Mouse (Mus musculus) MEL (cell line): ENCODE results near the gene Rcn2. TPM values are rescaled to one million over a fixed set of nuclear protein-coding genes. Genes with fewer than 3 reads are reported as not detected.

Experiments used
- DNase-seq: peaks from one replicate; pipeline ENCODE4 v3.0.0; 2011; ENCODE audit warnings: low read depth, low spot score
- H3K27ac ChIP-seq: 2 replicates; pipeline ENCODE4 v1.5.1; 2012; ENCODE audit warnings: low read depth, mild to moderate bottlenecking, control low read depth, low read length, moderate library complexity; ENCODE audit not compliant: control insufficient read depth
- H3K27me3 ChIP-seq, 2 experiments: fragments of 150-350 bp in 1 of 2; sonication (generic) in 1 of 2; 2 replicates each; pipeline ENCODE4 v1.6.1; 2012; ENCODE audit warnings: low read length in 2 of 2, mild to moderate bottlenecking in 2 of 2, improper control_type of control experiment in 1 of 2, moderate library complexity in 1 of 2; ENCODE audit not compliant: insufficient read depth in 2 of 2, control insufficient read depth in 1 of 2
- H3K36me3 ChIP-seq, 2 experiments: 2 replicates each; pipeline ENCODE4 v1.6.1; 2012 to 2014; ENCODE audit warnings: low read length in 2 of 2, improper control_type of control experiment in 1 of 2, inconsistent platforms in 1 of 2, mild to moderate bottlenecking in 1 of 2; ENCODE audit not compliant: insufficient read depth in 2 of 2, control insufficient read depth in 1 of 2
- H3K4me1 ChIP-seq, 2 experiments: fragments of 150-350 bp in 1 of 2; sonication (generic) in 1 of 2; 2 replicates each; pipeline ENCODE4 v1.6.1; 2012; ENCODE audit warnings: low read length in 2 of 2, improper control_type of control experiment in 1 of 2, mild to moderate bottlenecking in 1 of 2; ENCODE audit not compliant: insufficient read depth in 2 of 2, control insufficient read depth in 1 of 2
- H3K4me3 ChIP-seq, 2 experiments: fragments of 150-350 bp in 1 of 2; sonication (generic) in 1 of 2; 2 replicates each; pipeline ENCODE4 v1.5.1; 2012; ENCODE audit warnings: low read depth in 2 of 2, low read length in 2 of 2, mild to moderate bottlenecking in 2 of 2, moderate library complexity in 2 of 2, control low read depth in 1 of 2, improper control_type of control experiment in 1 of 2; ENCODE audit not compliant: control insufficient read depth in 1 of 2, insufficient read depth in 1 of 2
- H3K79me2 ChIP-seq: 2 replicates; pipeline ENCODE4 v1.6.1; 2012; ENCODE audit warnings: mild to moderate bottlenecking, low read length, moderate library complexity; ENCODE audit not compliant: control insufficient read depth, poor library complexity, insufficient read depth
- H3K9ac ChIP-seq: 2 replicates; pipeline ENCODE4 v1.6.1; 2012; ENCODE audit warnings: low read depth, mild to moderate bottlenecking, control low read depth, low read length, moderate library complexity; ENCODE audit not compliant: control insufficient read depth, poor library complexity, severe bottlenecking
- H3K9me3 ChIP-seq: fragments of 150-350 bp; sonication (generic); replicated peaks from 2 replicates; pipeline ENCODE4 v1.6.1; 2012; ENCODE audit warnings: mild to moderate bottlenecking, low read length, improper control_type of control experiment, moderate library complexity; ENCODE audit not compliant: insufficient read depth
- BHLHE40 ChIP-seq: IDR thresholded peaks from 2 replicates; pipeline ENCODE4 v1.6.1; 2012; ENCODE audit warnings: low read depth, mild to moderate bottlenecking, inconsistent platforms, low read length, improper control_type of control experiment, borderline replicate concordance
- CTCF ChIP-seq, 3 experiments: IDR thresholded peaks in 2 of 3; conservative IDR thresholded peaks in 1 of 3; 2 replicates each; pipeline ENCODE4 v1.5.1; 2011 to 2012; ENCODE audit warnings: low read length in 3 of 3, low read depth in 2 of 3, mild to moderate bottlenecking in 2 of 3, improper control_type of control experiment in 1 of 3, inconsistent platforms in 1 of 3, mixed read lengths in 1 of 3, moderate library complexity in 1 of 3; ENCODE audit not compliant: control insufficient read depth in 1 of 3, insufficient read depth in 1 of 3, poor library complexity in 1 of 3, severe bottlenecking in 1 of 3
- E2F4 ChIP-seq: IDR thresholded peaks from 2 replicates; pipeline ENCODE4 v1.6.1; 2011; ENCODE audit warnings: low read depth, low read length, improper control_type of control experiment, borderline replicate concordance
- EP300 ChIP-seq, 2 experiments: IDR thresholded peaks; 2 replicates each; pipeline ENCODE4 v1.6.1; 2011; ENCODE audit warnings: improper control_type of control experiment in 2 of 2, low read length in 2 of 2, low read depth in 1 of 2, mild to moderate bottlenecking in 1 of 2
- ETS1 ChIP-seq: IDR thresholded peaks from 2 replicates; pipeline ENCODE4 v1.6.1; 2012; ENCODE audit warnings: low read depth, mild to moderate bottlenecking, inconsistent platforms, low read length, improper control_type of control experiment, moderate library complexity
- GATA1 ChIP-seq: IDR thresholded peaks from 2 replicates; pipeline ENCODE4 v1.6.1; 2011; ENCODE audit warnings: low read depth, low read length, improper control_type of control experiment
- HCFC1 ChIP-seq: IDR thresholded peaks from 2 replicates; pipeline ENCODE4 v1.6.1; 2012; ENCODE audit warnings: low read depth, mild to moderate bottlenecking, inconsistent platforms, low read length, improper control_type of control experiment, moderate library complexity
- JUND ChIP-seq: IDR thresholded peaks from 2 replicates; pipeline ENCODE4 v1.6.1; 2011; ENCODE audit warnings: low read depth, mild to moderate bottlenecking, improper control_type of control experiment, low read length
- MAFK ChIP-seq: IDR thresholded peaks from 2 replicates; pipeline ENCODE4 v1.6.1; 2011; ENCODE audit warnings: low read depth, mild to moderate bottlenecking, low read length, improper control_type of control experiment, borderline replicate concordance
- MAX ChIP-seq: IDR thresholded peaks from 2 replicates; pipeline ENCODE4 v1.6.1; 2011; ENCODE audit warnings: low read length, improper control_type of control experiment
- MEF2A ChIP-seq: IDR thresholded peaks from 2 replicates; pipeline ENCODE4 v1.6.1; 2014; ENCODE audit warnings: low read depth, mild to moderate bottlenecking, inconsistent platforms, low read length, improper control_type of control experiment; ENCODE audit not compliant: poor library complexity, insufficient replicate concordance, severe bottlenecking; ENCODE audit errors: extremely low read depth
- MXI1 ChIP-seq: IDR thresholded peaks from 2 replicates; pipeline ENCODE4 v1.6.1; 2011; ENCODE audit warnings: mild to moderate bottlenecking, low read depth, low read length, improper control_type of control experiment
- MYB ChIP-seq: IDR thresholded peaks from 2 replicates; pipeline ENCODE4 v1.6.1; 2011; ENCODE audit warnings: mild to moderate bottlenecking, low read depth, low read length, improper control_type of control experiment
- MYC ChIP-seq: IDR thresholded peaks from 2 replicates; pipeline ENCODE4 v1.6.1; 2011; ENCODE audit warnings: low read depth, mild to moderate bottlenecking, low read length, improper control_type of control experiment, moderate library complexity
- NRF1 ChIP-seq: IDR thresholded peaks from 2 replicates; pipeline ENCODE4 v1.6.1; 2014; ENCODE audit warnings: low read depth, mild to moderate bottlenecking, inconsistent platforms, low read length, improper control_type of control experiment, moderate library complexity; ENCODE audit not compliant: poor library complexity, insufficient read depth, severe bottlenecking
- POLR2AphosphoS2 ChIP-seq: IDR thresholded peaks from 2 replicates; pipeline ENCODE4 v1.6.1; 2011; ENCODE audit warnings: low read length, improper control_type of control experiment
- RAD21 ChIP-seq: IDR thresholded peaks from 2 replicates; pipeline ENCODE4 v1.6.1; 2011; ENCODE audit warnings: mild to moderate bottlenecking, low read depth, low read length, improper control_type of control experiment
- SIN3A ChIP-seq: IDR thresholded peaks from 2 replicates; pipeline ENCODE4 v1.6.1; 2012; ENCODE audit warnings: low read length, improper control_type of control experiment, inconsistent platforms
- UBTF ChIP-seq: IDR thresholded peaks from 2 replicates; pipeline ENCODE4 v1.6.1; 2012; ENCODE audit warnings: low read depth, mild to moderate bottlenecking, inconsistent platforms, low read length, improper control_type of control experiment, moderate library complexity, borderline replicate concordance; ENCODE audit not compliant: insufficient read depth
- USF1 ChIP-seq: IDR thresholded peaks from 2 replicates; pipeline ENCODE4 v1.6.1; 2014; ENCODE audit warnings: low read depth, mild to moderate bottlenecking, inconsistent platforms, low read length, improper control_type of control experiment, moderate library complexity
- USF2 ChIP-seq, 2 experiments: IDR thresholded peaks; 2 replicates each; pipeline ENCODE4 v1.6.1; 2011 to 2012; ENCODE audit warnings: improper control_type of control experiment in 2 of 2, low read length in 2 of 2, borderline replicate concordance in 1 of 2, inconsistent platforms in 1 of 2, low read depth in 1 of 2, mild to moderate bottlenecking in 1 of 2; ENCODE audit not compliant: insufficient read depth in 1 of 2
- ZKSCAN1 ChIP-seq: IDR thresholded peaks from 2 replicates; pipeline ENCODE4 v1.6.1; 2012; ENCODE audit warnings: low read depth, mild to moderate bottlenecking, inconsistent platforms, low read length, improper control_type of control experiment, moderate library complexity
- ZMIZ1 ChIP-seq: IDR thresholded peaks from 2 replicates; pipeline ENCODE4 v1.6.1; 2012; ENCODE audit warnings: low read depth, mild to moderate bottlenecking, inconsistent platforms, low read length, improper control_type of control experiment, moderate library complexity
- ZNF384 ChIP-seq: IDR thresholded peaks from 2 replicates; pipeline ENCODE4 v1.6.1; 2012; ENCODE audit warnings: low read depth, mild to moderate bottlenecking, inconsistent platforms, low read length, improper control_type of control experiment
- polyA plus RNA-seq, 2 experiments: library from polyadenylated mRNA; stranded (reverse) in 1 of 2; unstranded in 1 of 2; fragments of >175 nt in 1 of 2; fragments of >200 nt in 1 of 2; gene quantifications; 2 replicates each; pipeline versions ENCODE4 v1.2.1 to v1.2.4; 2012; ENCODE audit warnings: low replicate concordance in 2 of 2, low read depth in 1 of 2; ENCODE audit not compliant: insufficient read length in 2 of 2, insufficient read depth in 1 of 2, missing spikeins in 1 of 2
- total RNA-seq: library from RNA; depleted of rRNA; stranded (reverse); fragments of 300-350 nt; gene quantifications from 2 replicates; pipeline ENCODE4 v1.2.3, GENCODE M21; 2012

The Rcn2 gene
- total and polyA plus RNA-seq, 3 experiments: 16.9 to 28.6 TPM; not detected in 1

GRCm38 (mm10) chr9:56062336-56062735 lies 20.7 kb downstream of the Rcn2 start:
- Histone ChIP-seq H3K79me2 (no peaks in the 10 kb centered on the region), H3K36me3 (peaks cover 0 to 6% of the 10 kb centered on the region in 2 experiments; a peak in 1 of 4 replicates), H3K4me1 (no peaks in the 10 kb centered on the region), H3K9ac (no peak overlapping the region), H3K9me3 (no peaks in the 10 kb centered on the region), H3K27ac (no peak overlapping the region), H3K4me3 (no peak overlapping the region), H3K27me3 (no peaks in the 10 kb centered on the region)
- TF ChIP-seq CTCF (IDR thresholded peaks at IDR 0.05 in 2 of 3, conservative IDR thresholded peaks at IDR 0.05 in 1 of 3; ENCODE audit: control insufficient read depth in 1 of 3, insufficient read depth in 1 of 3, low read depth in 2 of 3, low read length in 3 of 3, poor library complexity in 1 of 3, severe bottlenecking in 1 of 3) (no peak), HCFC1 (no peak), MAX (no peak), GATA1 (no peak), ZMIZ1 (no peak), USF1 (no peak), MAFK (no peak), ZKSCAN1 (no peak), MXI1 (no peak), USF2 (IDR thresholded peaks at IDR 0.05; ENCODE audit: borderline replicate concordance in 1 of 2, insufficient read depth in 1 of 2, low read depth in 1 of 2, low read length in 2 of 2) (no peak), ZNF384 (no peak), JUND (no peak), SIN3A (no peak), EP300 (IDR thresholded peaks at IDR 0.05; ENCODE audit: low read depth in 1 of 2, low read length in 2 of 2) (no peak), UBTF (no peak), MEF2A (no peak), NRF1 (no peak), E2F4 (no peak), MYB (no peak), POLR2AphosphoS2 (no peak)
- DNase-seq: no peak

- H3K36me3 ChIP-seq: peaks cover 0 to 2% of the 10 kb centered on the region in 2 experiments; a peak in 1 of 4 replicates
- H3K79me2 ChIP-seq: no peaks in the 10 kb centered on the region
- TF ChIP-seq GATA1 (no peak), RAD21 (no peak), BHLHE40 (no peak), MAX (no peak), ETS1 (no peak), MYC (no peak), CTCF (IDR thresholded peaks at IDR 0.05 in 2 of 3, conservative IDR thresholded peaks at IDR 0.05 in 1 of 3; ENCODE audit: control insufficient read depth in 1 of 3, insufficient read depth in 1 of 3, low read depth in 2 of 3, low read length in 3 of 3, poor library complexity in 1 of 3, severe bottlenecking in 1 of 3) (no peak), ZMIZ1 (no peak), MAFK (no peak), ZNF384 (no peak)
- no peak for DNase-seq
- H3K9ac ChIP-seq: no peak overlapping the region
- no peak overlapping the region for H3K27ac ChIP-seq
- H3K4me1 ChIP-seq: no peaks in the 10 kb centered on the region
- H3K27me3 ChIP-seq: no peaks in the 10 kb centered on the region
- no peak overlapping the region for H3K4me3 ChIP-seq
- H3K9me3 ChIP-seq: no peaks in the 10 kb centered on the region
These were observed 23.4 kb downstream of the Rcn2 start for GRCm38 (mm10) chr9:56065011-56065410.
